In the genomic region with DNA sequence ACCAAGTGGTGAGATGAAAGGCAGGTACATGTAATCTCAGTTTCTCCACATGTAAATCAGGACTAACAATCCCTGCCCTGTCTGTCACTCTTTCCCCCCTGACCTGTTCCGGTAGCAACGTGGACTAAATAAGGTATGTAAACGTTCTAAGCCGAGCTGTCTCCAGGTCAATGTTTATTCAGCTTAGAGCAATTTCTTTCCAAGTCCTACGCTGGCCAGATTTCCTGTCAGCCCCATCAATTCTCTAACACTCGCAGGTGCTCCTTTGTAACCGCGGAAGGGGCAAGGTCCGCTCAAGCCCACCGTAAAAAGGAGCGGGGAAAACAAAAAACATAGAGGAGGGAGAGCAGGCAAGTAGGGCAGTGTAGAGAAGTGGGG, we compare ENCODE assay signal across 8 mouse cellular contexts. TPM values are rescaled to one million over a fixed set of nuclear protein-coding genes. Genes with fewer than 3 reads are reported as not detected.
DNase-seq lines count a peak whose midpoint lies in the region; ATAC-seq and TF ChIP-seq lines count a peak whose summit lies in the region.

No protein-coding gene starts in this region.

- TF ChIP-seq RAD21 in CH12.LX (IDR thresholded peaks at IDR 0.05; ENCODE audit: low read depth, low read length) = no peak

- TF ChIP-seq EP300 in CH12.LX (IDR thresholded peaks at IDR 0.05; ENCODE audit: low read length) = no peak

- peaks cover 0 to 6% of the 10 kb centered on the region in 2 experiments for H3K36me3 ChIP-seq in CH12.LX (replicated peaks in 1 of 2; ENCODE audit: control insufficient read depth in 1 of 2, insufficient read depth in 1 of 2, low read length in 1 of 2)
- H3K36me3 ChIP-seq in forebrain, embryonic 15.5 days = peaks cover 6% of the 10 kb centered on the region; the same call in 1 of the 2 replicates
- H3K36me3 ChIP-seq in liver, embryonic 11.5 days (ENCODE audit: control insufficient read depth, insufficient read depth, low read length) = no peaks in the 10 kb centered on the region
- H3K36me3 ChIP-seq in stomach, embryonic 14.5 days (ENCODE audit: control insufficient read depth, insufficient read depth, low read length) = no peaks in the 10 kb centered on the region; the same call in 1 of the 2 replicates

- no peaks in the 10 kb centered on the region for H3K27me3 ChIP-seq in cerebellum, adult 2 months (ENCODE audit: control insufficient read depth, insufficient read depth, low read length)
- H3K27me3 ChIP-seq in CH12.LX (replicated peaks) = peaks cover 27% of the 10 kb centered on the region
- no peaks in the 10 kb centered on the region for H3K27me3 ChIP-seq in forebrain, embryonic 15.5 days
- H3K27me3 ChIP-seq in liver, embryonic 11.5 days (replicated peaks; ENCODE audit: control insufficient read depth, insufficient read depth, low read length) = peaks cover 18% of the 10 kb centered on the region
- no peaks in the 10 kb centered on the region for H3K27me3 ChIP-seq in stomach, embryonic 14.5 days (ENCODE audit: control insufficient read depth, insufficient read depth, low read length)

- no peaks in the 10 kb centered on the region for H3K79me2 ChIP-seq in CH12.LX (replicated peaks; ENCODE audit: control insufficient read depth, extremely low read depth, insufficient read depth, poor library complexity, severe bottlenecking)

- H3K9me3 ChIP-seq in CH12.LX (replicated peaks; ENCODE audit: low read length) = no peaks in the 10 kb centered on the region
- no peaks in the 10 kb centered on the region for H3K9me3 ChIP-seq in forebrain, embryonic 15.5 days
- no peaks in the 10 kb centered on the region for H3K9me3 ChIP-seq in liver, embryonic 11.5 days (ENCODE audit: control insufficient read depth, low read length)
- no peaks in the 10 kb centered on the region for H3K9me3 ChIP-seq in stomach, embryonic 14.5 days (ENCODE audit: control insufficient read depth, low read depth, low read length)

- peaks cover 16% of the 10 kb centered on the region for H3K4me1 ChIP-seq in cerebellum, adult 2 months (ENCODE audit: control insufficient read depth, insufficient read depth, low read length)
- peaks cover 3 to 23% of the 10 kb centered on the region in 2 experiments; a peak in 3 of 4 replicates for H3K4me1 ChIP-seq in CH12.LX (ENCODE audit: control insufficient read depth in 1 of 2, insufficient read depth in 2 of 2)
- H3K4me1 ChIP-seq in forebrain, embryonic 15.5 days = peaks cover 44% of the 10 kb centered on the region
- peaks cover 3% of the 10 kb centered on the region; the same call in 1 of the 2 replicates for H3K4me1 ChIP-seq in liver, embryonic 11.5 days (replicated peaks; ENCODE audit: control insufficient read depth, insufficient read depth, low read length)
- peaks cover 7% of the 10 kb centered on the region; the same call in 1 of the 2 replicates for H3K4me1 ChIP-seq in stomach, embryonic 14.5 days (ENCODE audit: control insufficient read depth, insufficient read depth, low read length)

- dilution Hi-C loops in CH12.LX (cut with MboI; ENCODE audit: extremely low pct_ligation_motif_present, extremely low pct_unique_long_range_greater_than_20kb, low sequenced_read_pairs) = no loop called here

- H3K4me3 ChIP-seq in cerebellum, adult 2 months (replicated peaks; ENCODE audit: insufficient read depth, low read depth, low read length) = peak overlapping the region; percentile 95
- peak overlapping the region; percentile 0 to 91 (median 75) for H3K4me3 ChIP-seq in CH12.LX (replicated peaks in 1 of 3; ENCODE audit: low read depth in 2 of 3, low read length in 2 of 3, poor library complexity in 1 of 3)
- H3K4me3 ChIP-seq in forebrain, embryonic 15.5 days = peak overlapping the region; percentile 93
- H3K4me3 ChIP-seq in liver, embryonic 11.5 days (ENCODE audit: low read depth, low read length) = peak overlapping the region; percentile 83
- peak overlapping the region; percentile 86 for H3K4me3 ChIP-seq in stomach, embryonic 14.5 days (ENCODE audit: low read depth, low read length)

- peak overlapping the region; percentile 98 for H3K27ac ChIP-seq in cerebellum, adult 2 months (ENCODE audit: insufficient read depth, low read length)
- H3K27ac ChIP-seq in CH12.LX (ENCODE audit: insufficient read depth, low read depth) = no peak overlapping the region
- H3K27ac ChIP-seq in forebrain, embryonic 15.5 days (replicated peaks) = peak overlapping the region; percentile 100
- H3K27ac ChIP-seq in liver, embryonic 11.5 days (ENCODE audit: low read depth, low read length) = 0 out of 2 replicates have a peak overlapping the region, but pooled peaks have one; percentile 92
- H3K27ac ChIP-seq in stomach, embryonic 14.5 days (ENCODE audit: low read length) = peak overlapping the region; percentile 95; the same call in 1 of the 2 replicates

- H3K9ac ChIP-seq in CH12.LX (ENCODE audit: insufficient read depth, low read depth) = peak overlapping the region; percentile 83; the same call in 1 of the 2 replicates
- peak overlapping the region; percentile 100 for H3K9ac ChIP-seq in forebrain, embryonic 15.5 days (replicated peaks)
- peak overlapping the region; percentile 75 for H3K9ac ChIP-seq in liver, embryonic 11.5 days (ENCODE audit: low read depth, low read length)
- H3K9ac ChIP-seq in stomach, embryonic 14.5 days (replicated peaks; ENCODE audit: low read depth, low read length) = peak overlapping the region; percentile 77; the same call in 1 of the 2 replicates

- WGBS in cerebellum, adult 2 months = 0% methylated on average over 11 of the region's 11 CpGs
- 2% methylated on average over 11 of the region's 11 CpGs for WGBS in forebrain, embryonic 15.5 days
- WGBS in liver, embryonic 11.5 days = 5% methylated on average over 11 of the region's 11 CpGs
- 0% methylated on average over 11 of the region's 11 CpGs for WGBS in stomach, embryonic 14.5 days

- TF ChIP-seq POLR2A in cerebellum, adult 2 months (IDR thresholded peaks at IDR 0.05; ENCODE audit: borderline replicate concordance, insufficient read depth, low read length) = no peak
- no peak for TF ChIP-seq POLR2A in CH12.LX (IDR thresholded peaks at IDR 0.05; ENCODE audit: low read depth, low read length)

- DNase-seq in cerebellum, adult 2 months = peak in 1 of 2 experiments; percentile 39
- no peak for DNase-seq in cerebellum, adult 8-10 months
- DNase-seq in CH12.LX (ENCODE audit: extremely low read depth) = no peak
- no peak for DNase-seq in liver, embryonic 11.5 days (ENCODE audit: low spot score)
- DNase-seq in layer of hippocampus, adult 8-10 months (ENCODE audit: low spot score in 2 of 2) = no peak
- no peak for DNase-seq in urinary bladder, postnatal 10 days (ENCODE audit: low spot score)

- peak overlapping the region; percentile 98 for H3K4me2 ChIP-seq in CH12.LX (ENCODE audit: insufficient read depth, low read depth, poor library complexity, severe bottlenecking)
- peak overlapping the region; percentile 83 for H3K4me2 ChIP-seq in forebrain, embryonic 15.5 days (replicated peaks)
- peak overlapping the region; percentile 94 for H3K4me2 ChIP-seq in liver, embryonic 11.5 days
- peak overlapping the region; percentile 86 for H3K4me2 ChIP-seq in stomach, embryonic 14.5 days (replicated peaks; ENCODE audit: low read depth, low read length)

- no peak for ATAC-seq in forebrain, embryonic 15.5 days (replicated peaks)
- no peak for ATAC-seq in liver, embryonic 11.5 days (replicated peaks; ENCODE audit: low FRiP score)
- ATAC-seq in stomach, embryonic 14.5 days (ENCODE audit: insufficient number of reproducible peaks, insufficient read depth, low FRiP score, low read depth) = no peak

- in situ Hi-C loops in CH12.LX (cut with MboI; ENCODE audit: low pct_ligation_motif_present, low pct_unique_long_range_greater_than_20kb, low sequenced_read_pairs) = loop anchor here (25.0 kb wide), 1 partner anchor 294 kb away; no protein-coding TSS in a partner anchor

- TF ChIP-seq CTCF in cerebellum, adult 2 months (IDR thresholded peaks at IDR 0.05; ENCODE audit: borderline replicate concordance, insufficient read depth, low read depth, low read length) = no peak
- no peak for TF ChIP-seq CTCF in CH12.LX (conservative IDR thresholded peaks at IDR 0.05 in 1 of 2, IDR thresholded peaks at IDR 0.05 in 1 of 2; ENCODE audit: low read depth in 2 of 2, low read length in 2 of 2)

TF ChIP-seq in CH12.LX, 34 proteins besides CTCF, POLR2A, EP300 and RAD21:
- TF ChIP-seq MAX (IDR thresholded peaks at IDR 0.05; ENCODE audit: low read length) (no peak), SIN3A (IDR thresholded peaks at IDR 0.05; ENCODE audit: low read length) (0 out of 2 replicates have a peak, but pooled peaks have one; percentile 10)

RNA-seq across cellular contexts. Expression of gene Trp53inp2, which starts 0.2 kb away (rescaled TPM):
- polyA plus RNA-seq in cerebellum, adult 2 months (2012; rRNA removed) = 195 and 211 TPM in 2 replicates
- 2.9 and 3.9 TPM in 2 replicates for total RNA-seq in CH12.LX (2012; rRNA removed)
- total RNA-seq in CH12.LX (2014; rRNA removed) = 1.9 and 2.4 TPM in 2 replicates
- polyA plus RNA-seq in CH12.LX (2012; ENCODE audit: insufficient read length, low read depth) = 6.4 and 6.9 TPM in 2 replicates
- polyA plus RNA-seq in forebrain, embryonic 15.5 days (2015; fragmentation: Nextera tagmentation; extraction: Ambion mirVana) = 73.2 and 87.6 TPM in 2 replicates
- 6.6 and 7.0 TPM in 2 replicates for polyA plus RNA-seq in liver, embryonic 11.5 days (2014; fragmentation: Nextera tagmentation; extraction: Ambion mirVana)
- 19.7 and 19.9 TPM in 2 replicates for polyA plus RNA-seq in stomach, embryonic 14.5 days (2014; fragmentation: Nextera tagmentation; extraction: Ambion mirVana)
- total RNA-seq in layer of hippocampus, adult 8-10 months (2022) = 100 to 1,000 TPM; 108 to 119 (median 111) TPM

RNA-seq across cellular contexts. Expression of gene Pigu, which starts 23.8 kb away (rescaled TPM):
- 38.3 TPM in 2 replicates for polyA plus RNA-seq in cerebellum, adult 2 months (2012; rRNA removed)
- total RNA-seq in CH12.LX (2012; rRNA removed) (26.5 and 29.0 TPM in 2 replicates), CH12.LX (2014; rRNA removed) (32.1 and 39.1 TPM in 2 replicates)
- polyA plus RNA-seq in CH12.LX (2012; ENCODE audit: insufficient read length, low read depth) = 52.6 and 57.3 TPM in 2 replicates
- polyA plus RNA-seq in forebrain, embryonic 15.5 days (2015; fragmentation: Nextera tagmentation; extraction: Ambion mirVana) = 47.7 and 52.8 TPM in 2 replicates
- 51.7 and 51.9 TPM in 2 replicates for polyA plus RNA-seq in liver, embryonic 11.5 days (2014; fragmentation: Nextera tagmentation; extraction: Ambion mirVana)
- polyA plus RNA-seq in stomach, embryonic 14.5 days (2014; fragmentation: Nextera tagmentation; extraction: Ambion mirVana) = 61.6 and 62.5 TPM in 2 replicates
- 10 to 100 TPM; 27.7 to 32.6 (median 30.2) TPM for total RNA-seq in layer of hippocampus, adult 8-10 months (2022)
